Mouse (Mus musculus): ENCODE data around the gene Cdk14.

GRCm38 (mm10) chr5:4892734-4893133 lies 527.4 kb downstream of the Cdk14 start:
- TF ChIP-seq CTCF (conservative IDR thresholded peaks at IDR 0.05; ENCODE audit: low read length) (no peak), NANOG (IDR thresholded peaks at IDR 0.05; ENCODE audit: borderline replicate concordance, low read length) (no peak), POU5F1 (IDR thresholded peaks at IDR 0.05; ENCODE audit: borderline replicate concordance, low read length) (no peak)

Measured in E14TG2a.4 (cell line).